Mouse (Mus musculus): Measurements from ENCODE around the gene Lsm2. TPM values are rescaled to one million over a fixed set of nuclear protein-coding genes. Genes with fewer than 3 reads are reported as not detected.
"Not testable (repeated sequence)": the region's sequence is repeated elsewhere in the genome, so short reads cannot be mapped to it uniquely, and the experiment has no call there.

Gene Lsm2
- total RNA-seq, 2 experiments from 2014 or later, result 79.7 to 281 TPM

DNA sequence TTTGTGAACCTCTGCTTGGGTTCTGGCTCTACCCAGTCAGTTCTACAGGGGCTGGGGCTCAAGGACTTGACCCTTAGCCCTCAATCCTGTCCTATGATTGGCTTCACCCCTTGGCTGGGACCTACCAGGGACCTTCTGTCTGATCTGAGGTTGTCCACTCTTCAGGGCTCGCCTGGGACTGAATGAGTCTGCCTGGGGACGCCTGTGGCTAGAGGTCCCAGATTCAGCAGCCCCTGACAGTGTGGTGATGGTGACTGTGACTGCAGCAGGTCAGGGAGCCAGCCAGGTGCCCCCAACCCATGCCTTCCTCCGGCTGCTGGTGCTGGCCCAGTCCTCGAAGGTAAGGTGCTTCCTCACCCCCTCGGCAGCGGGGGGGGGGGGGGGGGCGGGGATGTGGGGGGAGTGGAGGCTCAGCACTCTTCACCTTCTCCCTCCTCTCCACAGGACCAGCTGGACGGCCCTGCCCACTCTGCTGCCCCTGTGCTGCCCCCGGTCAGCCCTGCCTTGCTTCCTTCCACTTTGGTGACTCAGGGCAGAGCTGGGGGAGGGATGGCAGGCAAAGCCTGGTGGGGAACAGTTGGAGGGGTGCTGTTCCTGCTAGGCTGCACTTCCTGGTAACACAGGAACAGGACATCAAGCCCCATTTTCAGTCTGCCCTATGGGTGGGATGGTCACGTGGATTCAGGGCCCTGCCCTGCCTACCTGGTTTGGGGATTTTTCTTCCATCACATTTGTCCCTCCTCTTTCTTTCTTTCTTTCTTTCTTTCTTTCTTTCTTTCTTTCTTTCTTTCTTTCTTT lies 43.2 kb downstream of the Lsm2 start:
- no peak for ATAC-seq (replicated peaks; ENCODE audit: low FRiP score, low TSS enrichment, poor library complexity, severe bottlenecking)

DNA sequence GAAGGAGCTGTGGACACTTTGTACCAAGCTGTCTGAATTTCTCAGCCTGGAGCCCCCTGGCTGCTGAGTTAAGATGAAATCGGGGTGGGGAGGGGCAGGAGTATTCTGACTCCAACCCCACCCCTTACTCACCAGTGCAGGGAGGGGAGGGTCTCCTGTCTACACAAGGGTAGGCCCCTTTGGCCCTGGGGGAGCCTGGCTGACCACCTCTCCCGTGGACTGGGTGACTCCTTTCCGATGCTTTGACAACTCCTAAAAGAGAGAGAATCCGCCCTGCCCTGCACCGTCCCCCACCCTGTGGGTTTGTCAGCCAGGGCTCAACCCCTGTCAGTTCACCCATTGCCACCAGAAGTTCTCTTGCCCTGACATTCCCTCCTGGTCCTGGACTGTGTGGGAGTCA lies 44.5 kb downstream of the Lsm2 start:
- no peak for ATAC-seq (replicated peaks; ENCODE audit: low FRiP score, low TSS enrichment, poor library complexity, severe bottlenecking)

- ATAC-seq (replicated peaks; ENCODE audit: low FRiP score, low TSS enrichment, poor library complexity, severe bottlenecking), result 0 out of 2 replicates have a peak, but pooled peaks have one; percentile 15
Measured at GRCm38 (mm10) chr17:35027277-35028068, 45.8 kb downstream of the Lsm2 start, which contains the start of gene Sapcd1. Gene Sapcd1, minus strand, starts transcription at chr17:35028016.

- no peak for ATAC-seq (replicated peaks; ENCODE audit: low FRiP score, low TSS enrichment, poor library complexity, severe bottlenecking)
Measured at GRCm38 (mm10) chr17:35028315-35028714, 46.7 kb downstream of the Lsm2 start.

DNA sequence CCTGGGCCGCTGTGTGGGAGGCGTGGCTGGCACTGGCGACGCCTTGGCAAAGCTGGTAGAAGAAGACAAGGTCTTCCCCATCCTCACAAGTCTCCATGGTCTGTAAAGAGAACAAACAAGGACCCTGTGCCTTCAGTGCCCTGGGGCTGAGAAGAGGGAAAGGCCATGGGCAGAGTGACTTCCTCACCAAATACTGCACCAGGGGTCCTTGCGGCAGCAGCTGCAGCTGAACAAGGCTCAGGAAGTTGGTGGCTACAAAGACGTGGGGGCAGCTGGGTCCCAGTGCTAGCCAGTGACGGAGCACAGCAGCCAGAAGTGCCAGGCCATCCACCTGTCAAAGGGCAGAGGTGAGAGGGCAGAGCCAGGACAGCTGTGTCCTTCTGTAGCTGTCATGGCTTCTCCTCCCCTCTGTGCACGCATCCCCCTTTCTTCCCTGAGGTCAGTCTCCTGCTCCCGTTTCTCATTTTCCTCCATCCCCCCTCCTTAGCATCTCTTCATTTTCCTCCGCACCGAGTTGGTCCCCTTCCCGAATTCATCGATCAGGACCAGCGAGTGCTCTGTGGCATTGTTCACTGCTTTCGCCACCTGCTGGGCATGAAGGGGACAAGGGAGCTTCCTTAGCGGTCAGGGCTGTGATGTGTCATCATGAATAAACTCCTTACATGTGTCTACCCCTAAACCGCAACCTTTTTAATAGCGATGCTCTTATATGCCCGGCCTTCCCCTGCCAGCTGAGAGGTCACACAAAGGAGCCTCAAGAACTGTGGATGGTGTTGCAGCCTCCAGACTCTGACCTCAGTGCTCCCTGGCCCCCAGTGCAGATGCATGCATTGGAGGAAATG lies 48.2 kb downstream of the Lsm2 start:
- 0 out of 2 replicates have a peak, but pooled peaks have one; percentile 23 for ATAC-seq (replicated peaks; ENCODE audit: low FRiP score, low TSS enrichment, poor library complexity, severe bottlenecking)

- ATAC-seq (replicated peaks; ENCODE audit: low FRiP score, low TSS enrichment, poor library complexity, severe bottlenecking), result no peak
Measured at GRCm38 (mm10) chr17:35031272-35031671, 49.6 kb downstream of the Lsm2 start.

GRCm38 (mm10) chr17:35031880-35032279 lies 50.2 kb downstream of the Lsm2 start:
- 0 out of 2 replicates have a peak, but pooled peaks have one; percentile 31 for ATAC-seq (replicated peaks; ENCODE audit: low FRiP score, low TSS enrichment, poor library complexity, severe bottlenecking)

GRCm38 (mm10) chr17:35032323-35032870 lies 50.7 kb downstream of the Lsm2 start:
- ATAC-seq (replicated peaks; ENCODE audit: low FRiP score, low TSS enrichment, poor library complexity, severe bottlenecking), result no peak

- not testable (repeated sequence) for ATAC-seq (replicated peaks; ENCODE audit: low FRiP score, low TSS enrichment, poor library complexity, severe bottlenecking)
Measured at GRCm38 (mm10) chr17:35033703-35034102, 52.0 kb downstream of the Lsm2 start.

DNA sequence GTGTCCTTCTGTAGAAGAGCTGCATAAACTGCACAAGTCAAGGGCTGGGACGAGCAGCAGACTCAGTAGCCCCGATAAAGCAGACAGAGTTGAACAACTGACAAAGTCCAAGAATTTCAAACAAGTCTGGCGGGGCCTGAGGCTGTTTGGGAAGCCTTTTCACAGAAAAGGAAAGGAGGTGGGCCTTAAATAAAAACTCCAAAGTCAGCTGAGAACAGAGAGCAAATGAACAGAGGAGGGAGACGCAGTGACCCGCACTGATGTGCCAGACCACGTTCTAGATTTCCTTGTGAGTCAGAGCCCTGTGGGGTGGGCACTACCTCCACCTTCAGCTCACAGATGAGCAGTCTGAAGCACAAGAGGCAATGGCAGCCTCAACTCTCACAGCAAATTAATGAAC lies 53.2 kb downstream of the Lsm2 start:
- ATAC-seq (replicated peaks; ENCODE audit: low FRiP score, low TSS enrichment, poor library complexity, severe bottlenecking), result no peak

Other genes with a start within 250 kb of the Lsm2 start
Only the 30 nearest of the 43 such genes appear.
- 57.6 and 64.6 TPM in 2 replicates for gene Skiv2l, start 131.7 kb upstream of the Lsm2 start, total RNA-seq (2014; fragmentation: Nextera tagmentation)
- gene Skiv2l, start 131.7 kb upstream of the Lsm2 start, total RNA-seq (2017), result 21.0 and 24.2 TPM in 2 replicates
- 59.5 and 64.1 TPM in 2 replicates for gene Nelfe, start 131.5 kb upstream of the Lsm2 start, total RNA-seq (2014; fragmentation: Nextera tagmentation)
- gene Nelfe, start 131.5 kb upstream of the Lsm2 start, total RNA-seq (2017), result 21.0 and 29.6 TPM in 2 replicates
- not detected in 2 replicates for gene Cfb, start 119.3 kb upstream of the Lsm2 start, total RNA-seq (2014; fragmentation: Nextera tagmentation)
- not detected in 2 replicates for gene Cfb, start 119.3 kb upstream of the Lsm2 start, total RNA-seq (2017)
- 8.0 and 9.4 TPM in 2 replicates for gene Zbtb12, start 102.4 kb upstream of the Lsm2 start, total RNA-seq (2014; fragmentation: Nextera tagmentation)
- gene Zbtb12, start 102.4 kb upstream of the Lsm2 start, total RNA-seq (2017), result 4.7 and 10.1 TPM in 2 replicates
- not detected in 2 replicates for gene Gm20547, start 99.8 kb upstream of the Lsm2 start, total RNA-seq (2014; fragmentation: Nextera tagmentation)
- not detected in 2 replicates for gene Gm20547, start 99.8 kb upstream of the Lsm2 start, total RNA-seq (2017)
- gene C2, start 83.6 kb upstream of the Lsm2 start, total RNA-seq (2014; fragmentation: Nextera tagmentation), result 8.6 TPM in 1 of 2 replicates, not detected in the other
- gene C2, start 83.6 kb upstream of the Lsm2 start, total RNA-seq (2017), result 5.7 and 7.4 TPM in 2 replicates
- 86.2 and 86.5 TPM in 2 replicates for gene Ehmt2, start 83.4 kb upstream of the Lsm2 start, total RNA-seq (2014; fragmentation: Nextera tagmentation)
- gene Ehmt2, start 83.4 kb upstream of the Lsm2 start, total RNA-seq (2017), result 72.7 and 83.8 TPM in 2 replicates
- gene Slc44a4, start 67.4 kb upstream of the Lsm2 start, total RNA-seq (2014; fragmentation: Nextera tagmentation), result not detected in 2 replicates
- gene Slc44a4, start 67.4 kb upstream of the Lsm2 start, total RNA-seq (2017), result not detected in 2 replicates
- 5.2 and 7.0 TPM in 2 replicates for gene Neu1, start 50.6 kb upstream of the Lsm2 start, total RNA-seq (2014; fragmentation: Nextera tagmentation)
- gene Neu1, start 50.6 kb upstream of the Lsm2 start, total RNA-seq (2017), result 3.7 and 5.4 TPM in 2 replicates
- gene Hspa1b, start 22.6 kb upstream of the Lsm2 start, total RNA-seq (2014; fragmentation: Nextera tagmentation), result 13.6 and 28.5 TPM in 2 replicates
- 62.5 and 83.5 TPM in 2 replicates for gene Hspa1b, start 22.6 kb upstream of the Lsm2 start, total RNA-seq (2017)
- not detected in 2 replicates for gene Gm20481, start 11.9 kb upstream of the Lsm2 start, total RNA-seq (2014; fragmentation: Nextera tagmentation)
- not detected in 2 replicates for gene Gm20481, start 11.9 kb upstream of the Lsm2 start, total RNA-seq (2017)
- 6.5 and 10.1 TPM in 2 replicates for gene Hspa1a, start 9.7 kb upstream of the Lsm2 start, total RNA-seq (2014; fragmentation: Nextera tagmentation)
- gene Hspa1a, start 9.7 kb upstream of the Lsm2 start, total RNA-seq (2017), result 30.2 and 43.3 TPM in 2 replicates
- gene Hspa1l, start 9.2 kb upstream of the Lsm2 start, total RNA-seq (2014; fragmentation: Nextera tagmentation), result not detected in 2 replicates
- not detected in 2 replicates for gene Hspa1l, start 9.2 kb upstream of the Lsm2 start, total RNA-seq (2017)
- gene Vars, start 19.1 kb downstream of the Lsm2 start, total RNA-seq (2014; fragmentation: Nextera tagmentation), result 137 and 213 TPM in 2 replicates
- 226 and 342 TPM in 2 replicates for gene Vars, start 19.1 kb downstream of the Lsm2 start, total RNA-seq (2017)
- gene Vwa7, start 34.7 kb downstream of the Lsm2 start, total RNA-seq (2014; fragmentation: Nextera tagmentation), result 0.31 and 0.54 TPM in 2 replicates
- 0.15 and 0.19 TPM in 2 replicates for gene Vwa7, start 34.7 kb downstream of the Lsm2 start, total RNA-seq (2017)
- gene Sapcd1, start 46.2 kb downstream of the Lsm2 start, total RNA-seq (2014; fragmentation: Nextera tagmentation), result 9.4 and 14.7 TPM in 2 replicates
- gene Sapcd1, start 46.2 kb downstream of the Lsm2 start, total RNA-seq (2017), result 4.2 TPM in 1 of 2 replicates, not detected in the other
- 10.0 and 10.6 TPM in 2 replicates for gene Msh5, start 64.9 kb downstream of the Lsm2 start, total RNA-seq (2014; fragmentation: Nextera tagmentation)
- gene Msh5, start 64.9 kb downstream of the Lsm2 start, total RNA-seq (2017), result 2.4 and 3.1 TPM in 2 replicates
- 126 and 137 TPM in 2 replicates for gene Clic1, start 68.1 kb downstream of the Lsm2 start, total RNA-seq (2014; fragmentation: Nextera tagmentation)
- 137 and 183 TPM in 2 replicates for gene Clic1, start 68.1 kb downstream of the Lsm2 start, total RNA-seq (2017)
- gene Ddah2, start 77.2 kb downstream of the Lsm2 start, total RNA-seq (2014; fragmentation: Nextera tagmentation), result 2.7 and 7.6 TPM in 2 replicates
- gene Ddah2, start 77.2 kb downstream of the Lsm2 start, total RNA-seq (2017), result 4.6 and 21.4 TPM in 2 replicates
- gene Ly6g6c, start 83.5 kb downstream of the Lsm2 start, total RNA-seq (2014; fragmentation: Nextera tagmentation), result not detected in 2 replicates
- not detected in 2 replicates for gene Ly6g6c, start 83.5 kb downstream of the Lsm2 start, total RNA-seq (2017)
- gene Mpig6b, start 84.3 kb downstream of the Lsm2 start, total RNA-seq (2014; fragmentation: Nextera tagmentation), result 0.32 TPM in 1 of 2 replicates, not detected in the other
- gene Mpig6b, start 84.3 kb downstream of the Lsm2 start, total RNA-seq (2017), result not detected in 2 replicates
- gene Ly6g6e, start 95.0 kb downstream of the Lsm2 start, total RNA-seq (2014; fragmentation: Nextera tagmentation), result not detected in 2 replicates
- gene Ly6g6e, start 95.0 kb downstream of the Lsm2 start, total RNA-seq (2017), result not detected in 2 replicates
- gene Ly6g6d, start 96.2 kb downstream of the Lsm2 start, total RNA-seq (2014; fragmentation: Nextera tagmentation), result not detected in 2 replicates
- not detected in 2 replicates for gene Ly6g6d, start 96.2 kb downstream of the Lsm2 start, total RNA-seq (2017)
- gene Ly6g6f, start 103.7 kb downstream of the Lsm2 start, total RNA-seq (2014; fragmentation: Nextera tagmentation), result not detected in 2 replicates
- gene Ly6g6f, start 103.7 kb downstream of the Lsm2 start, total RNA-seq (2017), result not detected in 2 replicates
- 62.9 and 76.7 TPM in 2 replicates for gene Abhd16a, start 107.4 kb downstream of the Lsm2 start, total RNA-seq (2014; fragmentation: Nextera tagmentation)
- gene Abhd16a, start 107.4 kb downstream of the Lsm2 start, total RNA-seq (2017), result 38.5 and 46.7 TPM in 2 replicates
- not detected in 2 replicates for gene Ly6g5c, start 126.4 kb downstream of the Lsm2 start, total RNA-seq (2014; fragmentation: Nextera tagmentation)
- not detected in 2 replicates for gene Ly6g5c, start 126.4 kb downstream of the Lsm2 start, total RNA-seq (2017)
- 0.42 and 1.1 TPM in 2 replicates for gene Ly6g5b, start 133.6 kb downstream of the Lsm2 start, total RNA-seq (2014; fragmentation: Nextera tagmentation)
- 0.99 TPM in 1 of 2 replicates, not detected in the other for gene Ly6g5b, start 133.6 kb downstream of the Lsm2 start, total RNA-seq (2017)
- gene Gpank1, start 139.6 kb downstream of the Lsm2 start, total RNA-seq (2014; fragmentation: Nextera tagmentation), result 30.4 and 31.5 TPM in 2 replicates
- gene Gpank1, start 139.6 kb downstream of the Lsm2 start, total RNA-seq (2017), result 36.2 and 37.7 TPM in 2 replicates
- gene Csnk2b, start 140.2 kb downstream of the Lsm2 start, total RNA-seq (2014; fragmentation: Nextera tagmentation), result 340 and 451 TPM in 2 replicates
- 319 and 482 TPM in 2 replicates for gene Csnk2b, start 140.2 kb downstream of the Lsm2 start, total RNA-seq (2017)
- 0.70 and 6.3 TPM in 2 replicates for gene D17H6S53E, start 144.5 kb downstream of the Lsm2 start, total RNA-seq (2014; fragmentation: Nextera tagmentation)
- 4.4 and 9.0 TPM in 2 replicates for gene D17H6S53E, start 144.5 kb downstream of the Lsm2 start, total RNA-seq (2017)

Data from megakaryocyte-erythroid progenitor cell, adult 5-6 weeks (primary cell).